Mouse (Mus musculus): ENCODE measurements around the gene Vwa5b1. TPM values are rescaled to one million over a fixed set of nuclear protein-coding genes. Genes with fewer than 3 reads are reported as not detected.
A peak's percentile ranks its signal among the peaks of the same experiment; 100 is the strongest.

Gene Vwa5b1
- total RNA-seq (2021), result 1 to 10 TPM; 4.9 to 6.0 TPM
- long read RNA-seq, experiment 1, partial matches to known transcripts, result 0 of 4 reads
- long read RNA-seq, experiment 1, other reads (novel, unspliced or antisense), result 4 of 4 reads
- long read RNA-seq, experiment 2, partial matches to known transcripts, result 1 of 3 reads
- long read RNA-seq, experiment 2, other reads (novel, unspliced or antisense), result 2 of 3 reads

GRCm38 (mm10) chr4:138635428-138636145, at the start of gene Vwa5b1:
Gene Vwa5b1 (minus strand): TSS chr4:138635884.
- Histone ChIP-seq H3K27ac (no peak within 1 kb of the TSS), H3K4me3 (no peak within 1 kb of the TSS)
- no peak for DNase-seq (ENCODE audit: extremely low spot score in 1 of 2, low spot score in 2 of 2)
- intact Hi-C loops (cut with DNase I), result no loop called here
- no peak for TF ChIP-seq CTCF (IDR thresholded peaks at IDR 0.05)

DNA sequence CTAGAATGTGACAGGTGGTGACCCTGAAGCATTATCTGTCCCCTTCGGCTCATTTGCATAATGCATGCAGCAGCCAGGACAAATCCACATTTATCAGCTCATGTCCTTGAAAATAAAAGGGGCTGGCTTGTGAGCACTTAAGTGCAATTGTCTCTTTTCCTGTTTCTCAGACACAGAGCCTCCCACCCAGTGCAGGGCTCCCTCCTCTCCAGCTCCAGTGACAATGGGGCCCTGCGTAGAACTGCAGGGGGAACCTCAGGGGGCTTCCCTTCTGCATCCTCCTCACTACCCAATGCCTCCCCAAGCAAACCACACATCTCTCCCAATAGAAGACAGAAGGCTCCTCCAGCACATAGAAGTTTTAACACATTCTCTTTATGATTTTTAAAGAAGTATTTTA, 47.1 kb upstream of the Vwa5b1 start:
- TF ChIP-seq CTCF (IDR thresholded peaks at IDR 0.05), result no peak
- Histone ChIP-seq H3K27ac (peak overlapping the region; percentile 47), H3K4me3 (no peak overlapping the region)
- intact Hi-C loops (cut with DNase I), result no loop called here
- DNase-seq (ENCODE audit: extremely low spot score in 1 of 2, low spot score in 2 of 2), result no peak

DNA sequence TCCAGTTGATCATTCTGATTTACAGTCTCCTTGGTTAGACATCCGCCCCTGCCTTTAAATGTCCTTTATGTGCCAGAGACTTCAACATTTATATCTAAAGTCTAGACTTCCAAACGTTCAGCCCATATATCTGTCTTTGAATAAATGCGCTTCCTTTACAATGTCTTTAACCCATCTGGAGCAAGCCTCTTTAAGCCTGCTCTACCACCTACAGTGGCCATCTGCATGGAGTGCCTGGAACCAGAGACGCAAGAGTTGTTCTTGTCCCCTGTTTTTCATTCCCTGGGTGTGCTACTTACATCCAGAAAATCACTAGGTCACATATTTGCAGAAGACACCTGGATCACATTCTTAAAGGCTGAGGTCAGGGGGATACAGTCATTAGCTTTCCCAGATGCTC, 44.4 kb upstream of the Vwa5b1 start:
- intact Hi-C loops (cut with DNase I), result no loop called here
- no peak for TF ChIP-seq CTCF (IDR thresholded peaks at IDR 0.05)

DNA sequence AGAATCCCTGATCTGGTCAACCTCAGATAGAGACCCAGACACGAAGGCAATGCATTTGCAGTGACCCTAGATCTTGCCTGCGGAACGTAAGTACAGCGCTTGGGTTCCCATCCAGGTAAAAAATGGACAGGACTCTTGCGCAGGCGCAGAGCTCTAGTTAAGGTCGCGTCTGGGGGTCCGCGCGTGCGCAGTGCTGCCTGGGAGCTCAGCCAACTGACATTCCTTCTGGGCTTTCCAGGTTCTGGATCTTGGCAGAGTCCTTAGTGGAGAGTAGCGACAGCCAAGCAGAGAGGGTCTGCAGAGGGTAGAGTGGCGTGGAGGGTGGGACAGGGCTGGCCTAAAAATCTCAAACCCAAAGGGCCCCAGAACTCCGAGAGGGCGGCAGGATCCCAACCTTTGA, 41.9 kb upstream of the Vwa5b1 start:
- Histone ChIP-seq H3K4me3 (peak overlapping the region; percentile 23), H3K27ac (peak overlapping the region; percentile 85)
- TF ChIP-seq CTCF (IDR thresholded peaks at IDR 0.05), result no peak
- DNase-seq (ENCODE audit: extremely low spot score in 1 of 2, low spot score in 2 of 2), result peak; percentile 61 to 71
- intact Hi-C loops (cut with DNase I), result no loop called here

More for the DNA sequence above, 44.4 kb upstream of the Vwa5b1 start:
- DNase-seq (ENCODE audit: extremely low spot score in 1 of 2, low spot score in 2 of 2), result no peak
- Histone ChIP-seq H3K27ac (no peak overlapping the region; the same call in 1 of the 2 replicates), H3K4me3 (no peak overlapping the region)

DNA sequence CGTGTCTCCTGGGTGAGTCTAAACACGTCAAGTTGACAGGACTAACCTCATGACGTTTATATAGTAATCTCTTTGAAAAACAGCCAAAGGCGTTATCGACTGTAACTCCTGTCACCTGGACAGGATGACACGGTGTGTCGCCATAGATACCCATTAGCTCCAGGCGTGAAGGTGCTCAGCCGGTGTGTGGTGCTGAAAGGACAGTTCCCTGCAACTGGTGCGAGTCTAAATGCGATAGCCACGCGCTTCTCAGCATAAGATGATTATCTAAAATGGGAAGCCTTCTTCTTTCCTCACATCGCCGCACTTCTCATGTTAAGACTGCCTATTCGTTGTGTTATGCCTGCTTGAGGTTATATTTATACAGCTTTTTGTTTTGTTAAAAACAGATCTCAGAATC, 40.8 kb upstream of the Vwa5b1 start:
- no peak overlapping the region for H3K4me3 ChIP-seq
- no peak for DNase-seq (ENCODE audit: extremely low spot score in 1 of 2, low spot score in 2 of 2)
- no peak overlapping the region for H3K27ac ChIP-seq
- intact Hi-C loops (cut with DNase I), result no loop called here
- no peak for TF ChIP-seq CTCF (IDR thresholded peaks at IDR 0.05)

DNA sequence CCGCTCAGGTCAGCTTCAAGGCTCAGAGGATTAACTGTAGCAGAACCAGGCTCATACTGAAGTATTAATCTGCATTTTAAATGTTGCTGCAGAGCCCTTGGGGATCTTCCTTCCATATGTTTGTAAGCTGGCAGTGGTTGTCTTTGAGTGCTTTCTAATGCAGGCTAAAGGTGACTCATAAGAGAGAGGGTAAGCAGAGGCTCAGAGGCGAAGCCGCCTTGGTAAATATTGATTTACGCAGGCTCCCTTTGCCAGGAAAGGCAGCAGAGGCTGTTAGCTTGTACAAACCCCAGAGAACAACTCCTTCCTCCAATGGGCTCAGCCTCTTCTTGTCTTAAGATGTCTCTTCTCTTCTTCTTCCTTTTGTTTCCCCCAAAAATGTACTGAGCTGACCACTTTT, 36.5 kb upstream of the Vwa5b1 start:
- no peak overlapping the region for H3K4me3 ChIP-seq
- H3K27ac ChIP-seq, result no peak overlapping the region
- DNase-seq (ENCODE audit: extremely low spot score in 1 of 2, low spot score in 2 of 2), result no peak
- no peak for TF ChIP-seq CTCF (IDR thresholded peaks at IDR 0.05)
- intact Hi-C loops (cut with DNase I), result no loop called here

DNA sequence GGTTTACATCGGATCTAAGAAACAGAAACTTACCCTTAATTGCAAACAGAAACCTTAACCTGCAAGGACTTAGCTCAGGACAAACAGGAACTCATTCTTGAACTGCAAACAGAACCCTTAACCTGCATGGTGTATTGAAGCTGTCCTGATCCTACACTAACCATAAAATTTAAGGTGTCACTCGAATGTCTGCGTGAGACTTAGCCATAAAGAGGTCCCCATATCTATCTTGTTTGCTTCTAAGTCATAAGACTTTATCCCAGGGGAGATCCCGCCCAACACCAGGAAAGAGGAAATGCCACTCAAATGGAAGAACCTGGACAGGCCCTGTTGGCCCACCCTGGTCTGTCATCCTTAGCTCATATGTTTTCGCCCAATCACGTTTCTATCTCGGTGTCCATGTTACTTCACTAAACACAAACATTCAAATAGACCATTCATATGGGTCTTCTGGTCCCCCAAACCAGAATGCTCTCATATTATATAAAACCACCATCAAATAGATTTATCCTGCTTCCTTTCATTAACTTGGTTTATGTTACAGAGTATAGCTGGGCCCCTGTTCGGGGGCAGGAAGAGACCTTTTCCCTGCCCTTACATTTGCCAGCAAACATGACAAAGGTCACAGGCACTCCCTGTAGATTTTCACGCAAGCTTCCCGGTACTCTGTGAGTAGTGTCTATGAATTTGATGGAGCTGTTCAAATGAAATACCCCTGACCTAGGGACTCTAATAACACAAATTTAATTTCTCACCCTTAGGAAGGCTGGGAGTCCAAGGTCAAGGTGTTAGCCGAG, 34.6 kb upstream of the Vwa5b1 start:
- Histone ChIP-seq H3K27ac (no peak overlapping the region), H3K4me3 (no peak overlapping the region)
- no peak for DNase-seq (ENCODE audit: extremely low spot score in 1 of 2, low spot score in 2 of 2)
- TF ChIP-seq CTCF (IDR thresholded peaks at IDR 0.05), result no peak
- intact Hi-C loops (cut with DNase I), result no loop called here

- no peak for DNase-seq (ENCODE audit: extremely low spot score in 1 of 2, low spot score in 2 of 2)
- intact Hi-C loops (cut with DNase I), result no loop called here
- H3K4me3 ChIP-seq, result no peak overlapping the region
- no peak overlapping the region; the same call in 1 of the 2 replicates for H3K27ac ChIP-seq
- no peak for TF ChIP-seq CTCF (IDR thresholded peaks at IDR 0.05)
Observed at GRCm38 (mm10) chr4:138666521-138666920, 30.8 kb upstream of the Vwa5b1 start.

GRCm38 (mm10) chr4:138659936-138660602, 24.4 kb upstream of the Vwa5b1 start:
- peak in 1 of 2 experiments; percentile 62 for DNase-seq (ENCODE audit: extremely low spot score in 1 of 2, low spot score in 2 of 2)

GRCm38 (mm10) chr4:138653056-138653455, 17.4 kb upstream of the Vwa5b1 start:
- no peak for DNase-seq (ENCODE audit: extremely low spot score in 1 of 2, low spot score in 2 of 2)
- intact Hi-C loops (cut with DNase I), result no loop called here
- Histone ChIP-seq H3K4me3 (no peak overlapping the region), H3K27ac (no peak overlapping the region)
- TF ChIP-seq CTCF (IDR thresholded peaks at IDR 0.05), result no peak

More at GRCm38 (mm10) chr4:138659936-138660602, 24.4 kb upstream of the Vwa5b1 start:
- TF ChIP-seq CTCF (IDR thresholded peaks at IDR 0.05), result no peak
- Histone ChIP-seq H3K4me3 (no peak overlapping the region), H3K27ac (peak overlapping the region; percentile 83)
- intact Hi-C loops (cut with DNase I), result loop anchor here (2.0 to 5.0 kb wide), 3 partner anchors 31 to 78 kb away; no protein-coding TSS in a partner anchor

GRCm38 (mm10) chr4:138651881-138652280, 16.2 kb upstream of the Vwa5b1 start:
- no peak for DNase-seq (ENCODE audit: extremely low spot score in 1 of 2, low spot score in 2 of 2)
- intact Hi-C loops (cut with DNase I), result no loop called here
- TF ChIP-seq CTCF (IDR thresholded peaks at IDR 0.05), result no peak
- Histone ChIP-seq H3K27ac (no peak overlapping the region), H3K4me3 (no peak overlapping the region)

Data from left cerebral cortex, adult 2 months (tissue).